Mouse (Mus musculus): ENCODE results near the gene Tut7. TPM values are rescaled to one million over a fixed set of nuclear protein-coding genes. Genes with fewer than 3 reads are reported as not detected.
A peak's percentile ranks its signal among the peaks of the same experiment; 100 is the strongest.
"Not testable (repeated sequence)": the region's sequence is repeated elsewhere in the genome, so short reads cannot be mapped to it uniquely, and the experiment has no call there.

The Tut7 gene
- polyA plus RNA-seq, 1 experiment = 99.1 TPM

- TF ChIP-seq POLR2A (IDR thresholded peaks at IDR 0.05; ENCODE audit: insufficient read depth, low read length) (no peak), CTCF (IDR thresholded peaks at IDR 0.05; ENCODE audit: low read depth, low read length) (no peak), EP300 (IDR thresholded peaks at IDR 0.05; ENCODE audit: insufficient read depth, low read depth, low read length) (no peak)
- no peaks in the 10 kb centered on the region for H3K9me3 ChIP-seq (replicated peaks; ENCODE audit: control insufficient read depth, insufficient read depth, low read length, poor library complexity, severe bottlenecking)
- peaks cover 4% of the 10 kb centered on the region for H3K4me1 ChIP-seq (ENCODE audit: control insufficient read depth, insufficient read depth, low read length)
- H3K36me3 ChIP-seq (ENCODE audit: control insufficient read depth, insufficient read depth, low read length, poor library complexity, severe bottlenecking) = no peaks in the 10 kb centered on the region
- H3K4me3 ChIP-seq (ENCODE audit: low read depth, low read length) = no peak overlapping the region
- H3K27ac ChIP-seq (ENCODE audit: insufficient read depth, low read length) = no peak overlapping the region
- no peaks in the 10 kb centered on the region for H3K27me3 ChIP-seq (ENCODE audit: control insufficient read depth, insufficient read depth, low read length, poor library complexity, severe bottlenecking)
- no peak overlapping the region for H3K9ac ChIP-seq (ENCODE audit: low read depth, poor library complexity, severe bottlenecking)
Measured at GRCm38 (mm10) chr13:59735190-59735589, 87.8 kb downstream of the Tut7 start.

GRCm38 (mm10) chr13:59734347-59734746 is 88.6 kb downstream of the Tut7 start:
- H3K36me3 ChIP-seq (ENCODE audit: control insufficient read depth, insufficient read depth, low read length, poor library complexity, severe bottlenecking); H3K4me3 ChIP-seq (ENCODE audit: low read depth, low read length); H3K27me3 ChIP-seq (ENCODE audit: control insufficient read depth, insufficient read depth, low read length, poor library complexity, severe bottlenecking); H3K4me1 ChIP-seq (ENCODE audit: control insufficient read depth, insufficient read depth, low read length); H3K9me3 ChIP-seq (replicated peaks; ENCODE audit: control insufficient read depth, insufficient read depth, low read length, poor library complexity, severe bottlenecking): not testable (repeated sequence)
- peak overlapping the region; percentile 37; the same call in 1 of the 2 replicates for H3K9ac ChIP-seq (ENCODE audit: low read depth, poor library complexity, severe bottlenecking)
- 0 out of 2 replicates have a peak overlapping the region, but pooled peaks have one; percentile 32 for H3K27ac ChIP-seq (ENCODE audit: insufficient read depth, low read length)

- Histone ChIP-seq H3K27ac (ENCODE audit: insufficient read depth, low read length) (no peak overlapping the region), H3K27me3 (ENCODE audit: control insufficient read depth, insufficient read depth, low read length, poor library complexity, severe bottlenecking) (no peaks in the 10 kb centered on the region), H3K36me3 (ENCODE audit: control insufficient read depth, insufficient read depth, low read length, poor library complexity, severe bottlenecking) (no peaks in the 10 kb centered on the region), H3K4me1 (ENCODE audit: control insufficient read depth, insufficient read depth, low read length) (peaks cover 4% of the 10 kb centered on the region), H3K9me3 (replicated peaks; ENCODE audit: control insufficient read depth, insufficient read depth, low read length, poor library complexity, severe bottlenecking) (no peaks in the 10 kb centered on the region), H3K4me3 (ENCODE audit: low read depth, low read length) (no peak overlapping the region), H3K9ac (ENCODE audit: low read depth, poor library complexity, severe bottlenecking) (no peak overlapping the region)
- TF ChIP-seq CTCF (IDR thresholded peaks at IDR 0.05; ENCODE audit: low read depth, low read length) = no peak
- no peak for TF ChIP-seq POLR2A (IDR thresholded peaks at IDR 0.05; ENCODE audit: insufficient read depth, low read length)
- no peak for TF ChIP-seq EP300 (IDR thresholded peaks at IDR 0.05; ENCODE audit: insufficient read depth, low read depth, low read length)
Measured at GRCm38 (mm10) chr13:59733936-59734335, 89.0 kb downstream of the Tut7 start.

DNA sequence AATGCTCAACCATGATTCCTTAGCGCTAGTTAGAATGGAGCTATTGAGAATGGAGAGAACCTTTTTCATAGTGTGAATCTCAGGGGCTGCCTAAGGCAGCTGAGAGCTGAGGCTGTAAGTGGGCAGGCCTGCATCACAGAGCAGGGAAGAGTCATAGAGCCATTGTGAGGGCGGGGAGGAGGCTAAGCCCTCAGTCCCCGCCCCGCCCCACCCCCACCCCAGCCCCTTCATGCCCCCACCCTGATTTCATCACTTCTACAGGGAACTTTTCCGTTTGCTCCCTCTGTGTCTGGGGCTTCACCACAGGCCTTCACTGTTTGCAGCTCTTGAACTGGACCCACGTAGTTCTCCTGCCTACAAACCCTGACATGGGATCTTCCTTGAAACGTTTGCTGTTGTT is 91.3 kb downstream of the Tut7 start, which contains the start of gene Spata31d1d:
TSS of gene Spata31d1d (minus strand) at position 101 of the 400 bp plus-strand sequence.
- Histone ChIP-seq H3K27ac (ENCODE audit: insufficient read depth, low read length) (0 out of 2 replicates have a peak within 1 kb of the TSS, but pooled peaks have one; percentile 12), H3K9ac (ENCODE audit: low read depth, poor library complexity, severe bottlenecking) (no peak within 1 kb of the TSS), H3K9me3 (replicated peaks; ENCODE audit: control insufficient read depth, insufficient read depth, low read length, poor library complexity, severe bottlenecking) (no peaks in the 10 kb centered on the region), H3K4me3 (ENCODE audit: low read depth, low read length) (no peak within 1 kb of the TSS), H3K4me1 (ENCODE audit: control insufficient read depth, insufficient read depth, low read length) (peaks cover 4% of the 10 kb centered on the region), H3K27me3 (ENCODE audit: control insufficient read depth, insufficient read depth, low read length, poor library complexity, severe bottlenecking) (no peaks in the 10 kb centered on the region), H3K36me3 (ENCODE audit: control insufficient read depth, insufficient read depth, low read length, poor library complexity, severe bottlenecking) (no peaks in the 10 kb centered on the region)
- no peak for TF ChIP-seq CTCF (IDR thresholded peaks at IDR 0.05; ENCODE audit: low read depth, low read length)
- TF ChIP-seq EP300 (IDR thresholded peaks at IDR 0.05; ENCODE audit: insufficient read depth, low read depth, low read length) = no peak
- no peak for TF ChIP-seq POLR2A (IDR thresholded peaks at IDR 0.05; ENCODE audit: insufficient read depth, low read length)

DNA sequence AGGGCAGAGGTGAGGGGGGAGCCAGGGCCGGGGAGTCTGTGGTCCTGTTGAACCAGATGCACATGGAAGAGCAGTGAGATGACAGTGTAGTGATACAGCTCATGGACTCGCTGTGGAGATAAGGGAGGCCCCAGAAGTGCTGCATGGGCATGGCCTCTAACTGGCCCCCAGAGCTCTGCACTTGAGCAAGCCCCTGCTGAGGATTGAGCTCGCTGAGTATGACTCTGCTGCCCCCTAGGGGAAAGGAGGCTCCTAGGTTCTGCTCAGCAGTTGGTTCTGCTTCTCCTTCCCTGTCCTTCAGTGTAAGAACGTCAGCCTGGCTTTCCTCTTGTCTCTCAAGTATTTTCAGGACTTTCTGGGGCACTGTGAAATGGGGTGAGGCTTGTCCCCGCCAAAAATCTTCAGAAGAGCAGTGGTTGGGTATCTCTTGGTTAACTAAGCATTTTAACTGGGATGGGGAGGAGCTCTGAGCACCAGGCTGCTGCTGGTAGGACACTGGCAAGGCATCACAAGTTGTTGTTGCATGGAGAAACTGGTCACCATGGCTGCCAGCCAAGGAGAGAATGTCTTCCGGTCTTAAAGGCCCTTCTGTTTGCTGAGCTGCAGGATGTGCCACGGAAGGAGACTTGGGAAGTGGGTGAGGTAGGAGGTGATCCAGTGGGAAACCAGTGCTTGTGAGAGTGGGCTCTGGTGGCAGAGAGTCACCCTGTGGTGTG is 94.4 kb downstream of the Tut7 start:
- H3K27ac ChIP-seq (ENCODE audit: insufficient read depth, low read length) = no peak overlapping the region
- no peak overlapping the region for H3K9ac ChIP-seq (ENCODE audit: low read depth, poor library complexity, severe bottlenecking)
- TF ChIP-seq CTCF (IDR thresholded peaks at IDR 0.05; ENCODE audit: low read depth, low read length) (peak; percentile 92), EP300 (IDR thresholded peaks at IDR 0.05; ENCODE audit: insufficient read depth, low read depth, low read length) (no peak)
- H3K4me1 ChIP-seq (ENCODE audit: control insufficient read depth, insufficient read depth, low read length) = peaks cover 3% of the 10 kb centered on the region
- H3K27me3 ChIP-seq (ENCODE audit: control insufficient read depth, insufficient read depth, low read length, poor library complexity, severe bottlenecking) = no peaks in the 10 kb centered on the region
- no peaks in the 10 kb centered on the region for H3K36me3 ChIP-seq (ENCODE audit: control insufficient read depth, insufficient read depth, low read length, poor library complexity, severe bottlenecking)
- H3K9me3 ChIP-seq (replicated peaks; ENCODE audit: control insufficient read depth, insufficient read depth, low read length, poor library complexity, severe bottlenecking) = no peaks in the 10 kb centered on the region
- no peak overlapping the region for H3K4me3 ChIP-seq (ENCODE audit: low read depth, low read length)

- no peaks in the 10 kb centered on the region for H3K9me3 ChIP-seq (replicated peaks; ENCODE audit: control insufficient read depth, insufficient read depth, low read length, poor library complexity, severe bottlenecking)
- peaks cover 3% of the 10 kb centered on the region for H3K4me1 ChIP-seq (ENCODE audit: control insufficient read depth, insufficient read depth, low read length)
- H3K4me3 ChIP-seq (ENCODE audit: low read depth, low read length) = peak overlapping the region; percentile 44
- TF ChIP-seq EP300 (IDR thresholded peaks at IDR 0.05; ENCODE audit: insufficient read depth, low read depth, low read length) = 0 out of 2 replicates have a peak, but pooled peaks have one; percentile 5
- no peak for TF ChIP-seq CTCF (IDR thresholded peaks at IDR 0.05; ENCODE audit: low read depth, low read length)
- no peak for TF ChIP-seq POLR2A (IDR thresholded peaks at IDR 0.05; ENCODE audit: insufficient read depth, low read length)
- H3K27me3 ChIP-seq (ENCODE audit: control insufficient read depth, insufficient read depth, low read length, poor library complexity, severe bottlenecking) = no peaks in the 10 kb centered on the region
- peak overlapping the region; percentile 16 for H3K9ac ChIP-seq (ENCODE audit: low read depth, poor library complexity, severe bottlenecking)
- H3K27ac ChIP-seq (ENCODE audit: insufficient read depth, low read length) = no peak overlapping the region
- no peaks in the 10 kb centered on the region for H3K36me3 ChIP-seq (ENCODE audit: control insufficient read depth, insufficient read depth, low read length, poor library complexity, severe bottlenecking)
Measured at GRCm38 (mm10) chr13:59726139-59726867, 96.6 kb downstream of the Tut7 start.

DNA sequence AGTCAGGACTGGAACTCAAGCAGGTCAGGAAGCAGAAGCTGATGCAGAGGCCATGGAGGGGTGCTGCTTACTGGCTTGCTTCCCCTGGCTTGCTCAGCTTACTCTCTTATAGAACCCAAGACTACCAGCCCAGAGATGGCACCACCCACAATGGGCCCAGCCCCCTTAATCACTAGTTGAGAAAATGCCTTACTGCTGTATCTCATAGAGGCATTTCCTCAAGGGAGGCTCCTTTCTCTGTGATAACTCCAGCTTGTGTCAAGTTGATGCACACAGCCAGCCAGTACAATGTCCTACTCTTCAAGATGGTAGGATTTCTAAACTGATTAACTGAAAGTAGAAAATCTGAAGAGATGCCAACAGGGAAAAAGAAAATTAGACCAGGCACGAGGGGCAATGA is 100.9 kb downstream of the Tut7 start:
- not testable (repeated sequence) for H3K9me3 ChIP-seq (replicated peaks; ENCODE audit: control insufficient read depth, insufficient read depth, low read length, poor library complexity, severe bottlenecking); H3K9ac ChIP-seq (ENCODE audit: low read depth, poor library complexity, severe bottlenecking); H3K4me1 ChIP-seq (ENCODE audit: control insufficient read depth, insufficient read depth, low read length); H3K36me3 ChIP-seq (ENCODE audit: control insufficient read depth, insufficient read depth, low read length, poor library complexity, severe bottlenecking); H3K4me3 ChIP-seq (ENCODE audit: low read depth, low read length); H3K27ac ChIP-seq (ENCODE audit: insufficient read depth, low read length); H3K27me3 ChIP-seq (ENCODE audit: control insufficient read depth, insufficient read depth, low read length, poor library complexity, severe bottlenecking)
